Mouse (Mus musculus): ENCODE data around the gene Clcn2. TPM values are rescaled to one million over a fixed set of nuclear protein-coding genes. Genes with fewer than 3 reads are reported as not detected.
A peak's percentile ranks its signal among the peaks of the same experiment; 100 is the strongest.

The Clcn2 gene
- polyA plus RNA-seq, 1 experiment = 77.2 TPM

- peaks cover 21% of the 10 kb centered on the region for H3K4me1 ChIP-seq (ENCODE audit: control insufficient read depth, insufficient read depth, low read length)
- no peaks in the 10 kb centered on the region; the same call in 1 of the 2 replicates for H3K36me3 ChIP-seq (ENCODE audit: control insufficient read depth, insufficient read depth, low read length)
- peak overlapping the region; percentile 44 for H3K27ac ChIP-seq (ENCODE audit: control insufficient read depth, insufficient read depth, low read depth, low read length)
- H3K27me3 ChIP-seq (ENCODE audit: control insufficient read depth, insufficient read depth, low read length) = no peaks in the 10 kb centered on the region
- TF ChIP-seq CTCF (IDR thresholded peaks at IDR 0.05; ENCODE audit: control insufficient read depth, insufficient read depth, insufficient replicate concordance, low read depth, low read length) (no peak), POLR2A (IDR thresholded peaks at IDR 0.05; ENCODE audit: control insufficient read depth, low read depth, low read length) (no peak)
- peak overlapping the region; percentile 55 for H3K4me3 ChIP-seq (ENCODE audit: control insufficient read depth, low read depth, low read length)
Measured at GRCm38 (mm10) chr16:20692241-20692965, 25.1 kb downstream of the Clcn2 start.

DNA sequence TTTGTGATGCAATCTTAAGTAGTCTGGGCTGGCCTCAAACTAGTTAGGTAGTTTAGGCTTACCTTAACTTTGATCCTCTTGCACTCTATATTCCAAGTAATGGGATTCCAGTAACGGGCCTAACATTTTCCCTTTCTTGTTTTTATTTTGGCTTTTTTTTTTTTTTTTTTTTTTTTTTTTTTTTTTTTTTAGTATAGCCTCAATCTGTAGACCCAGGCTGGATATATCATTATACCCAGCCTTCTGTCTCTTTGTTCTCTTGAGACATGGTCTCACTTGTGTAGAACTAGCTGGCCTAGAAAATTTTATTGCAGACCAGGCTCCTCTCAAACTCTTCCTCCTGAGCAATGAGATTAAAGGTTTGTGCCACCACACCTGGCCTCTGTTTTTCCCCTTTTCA lies 25.9 kb downstream of the Clcn2 start:
- Histone ChIP-seq H3K27me3 (ENCODE audit: control insufficient read depth, insufficient read depth, low read length) (no peaks in the 10 kb centered on the region), H3K4me1 (ENCODE audit: control insufficient read depth, insufficient read depth, low read length) (peaks cover 21% of the 10 kb centered on the region), H3K4me3 (ENCODE audit: control insufficient read depth, low read depth, low read length) (no peak overlapping the region), H3K36me3 (ENCODE audit: control insufficient read depth, insufficient read depth, low read length) (peaks cover 1% of the 10 kb centered on the region), H3K27ac (ENCODE audit: control insufficient read depth, insufficient read depth, low read depth, low read length) (no peak overlapping the region; the same call in 1 of the 2 replicates)
- TF ChIP-seq POLR2A (IDR thresholded peaks at IDR 0.05; ENCODE audit: control insufficient read depth, low read depth, low read length) (no peak), CTCF (IDR thresholded peaks at IDR 0.05; ENCODE audit: control insufficient read depth, insufficient read depth, insufficient replicate concordance, low read depth, low read length) (no peak)

DNA sequence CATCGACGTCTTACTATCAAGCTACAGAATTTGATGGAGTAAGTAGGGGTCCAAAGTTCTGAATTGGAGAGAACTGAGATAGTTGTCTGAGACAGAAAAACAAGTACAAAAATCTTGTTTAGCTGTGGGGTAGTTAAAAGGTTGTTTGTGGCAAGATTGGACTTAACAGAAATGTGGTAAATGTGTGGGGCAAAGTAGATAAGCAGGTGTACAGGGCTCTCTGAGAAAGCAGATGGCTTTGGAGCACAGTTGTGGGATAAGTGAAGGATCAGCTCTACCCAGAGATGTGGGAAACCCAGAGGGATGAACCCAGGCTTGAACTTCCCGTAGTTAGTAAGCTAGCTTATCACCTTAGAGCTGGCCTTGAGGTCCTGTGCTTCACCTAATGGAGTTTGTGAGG lies 26.8 kb downstream of the Clcn2 start:
- TF ChIP-seq CTCF (IDR thresholded peaks at IDR 0.05; ENCODE audit: control insufficient read depth, insufficient read depth, insufficient replicate concordance, low read depth, low read length) (no peak), POLR2A (IDR thresholded peaks at IDR 0.05; ENCODE audit: control insufficient read depth, low read depth, low read length) (no peak)
- peaks cover 21% of the 10 kb centered on the region for H3K4me1 ChIP-seq (ENCODE audit: control insufficient read depth, insufficient read depth, low read length)
- no peak overlapping the region for H3K27ac ChIP-seq (ENCODE audit: control insufficient read depth, insufficient read depth, low read depth, low read length)
- no peaks in the 10 kb centered on the region for H3K27me3 ChIP-seq (ENCODE audit: control insufficient read depth, insufficient read depth, low read length)
- peaks cover 3% of the 10 kb centered on the region for H3K36me3 ChIP-seq (ENCODE audit: control insufficient read depth, insufficient read depth, low read length)
- no peak overlapping the region; the same call in 1 of the 2 replicates for H3K4me3 ChIP-seq (ENCODE audit: control insufficient read depth, low read depth, low read length)

DNA sequence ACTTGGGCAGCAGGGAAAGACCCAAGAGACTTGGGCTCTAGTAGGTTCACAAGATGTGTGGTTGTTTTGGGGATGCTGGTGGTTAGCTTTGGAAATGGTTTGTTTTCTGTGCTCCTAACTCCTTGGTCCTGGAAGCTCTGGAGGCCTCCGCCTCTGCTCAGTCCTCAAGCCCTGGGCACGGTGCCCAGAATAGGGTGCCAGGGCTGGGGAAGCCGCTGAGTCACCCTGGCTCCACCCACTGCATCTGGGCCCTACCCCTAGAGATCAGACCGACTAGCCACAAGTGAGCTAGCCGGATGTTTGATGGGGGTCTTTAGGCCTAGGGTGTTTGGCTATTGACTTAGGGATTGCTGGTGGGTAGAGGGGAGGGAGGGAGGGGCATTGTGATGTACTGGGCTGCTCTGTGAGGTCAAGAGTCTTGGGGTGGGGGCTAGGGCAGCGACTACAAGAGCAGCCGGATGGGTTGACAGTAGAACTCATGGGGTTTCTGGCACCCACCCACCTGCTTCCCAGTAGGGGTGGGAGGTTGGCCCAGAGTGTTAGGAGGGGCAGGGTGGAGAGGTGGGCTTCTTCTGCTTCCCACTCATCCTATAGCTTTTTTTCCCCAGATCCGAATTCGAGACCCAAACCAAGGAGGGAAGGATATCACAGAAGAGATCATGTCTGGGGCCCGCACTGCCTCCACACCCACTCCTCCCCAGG lies 39.4 kb downstream of the Clcn2 start:
- Histone ChIP-seq H3K27ac (ENCODE audit: control insufficient read depth, insufficient read depth, low read depth, low read length) (peak overlapping the region; percentile 85), H3K27me3 (ENCODE audit: control insufficient read depth, insufficient read depth, low read length) (no peaks in the 10 kb centered on the region), H3K4me1 (ENCODE audit: control insufficient read depth, insufficient read depth, low read length) (peaks cover 9% of the 10 kb centered on the region), H3K4me3 (ENCODE audit: control insufficient read depth, low read depth, low read length) (peak overlapping the region; percentile 80), H3K36me3 (ENCODE audit: control insufficient read depth, insufficient read depth, low read length) (peaks cover 18% of the 10 kb centered on the region)
- TF ChIP-seq CTCF (IDR thresholded peaks at IDR 0.05; ENCODE audit: control insufficient read depth, insufficient read depth, insufficient replicate concordance, low read depth, low read length) = no peak
- TF ChIP-seq POLR2A (IDR thresholded peaks at IDR 0.05; ENCODE audit: control insufficient read depth, low read depth, low read length) = no peak; the same call in 1 of the 2 replicates

DNA sequence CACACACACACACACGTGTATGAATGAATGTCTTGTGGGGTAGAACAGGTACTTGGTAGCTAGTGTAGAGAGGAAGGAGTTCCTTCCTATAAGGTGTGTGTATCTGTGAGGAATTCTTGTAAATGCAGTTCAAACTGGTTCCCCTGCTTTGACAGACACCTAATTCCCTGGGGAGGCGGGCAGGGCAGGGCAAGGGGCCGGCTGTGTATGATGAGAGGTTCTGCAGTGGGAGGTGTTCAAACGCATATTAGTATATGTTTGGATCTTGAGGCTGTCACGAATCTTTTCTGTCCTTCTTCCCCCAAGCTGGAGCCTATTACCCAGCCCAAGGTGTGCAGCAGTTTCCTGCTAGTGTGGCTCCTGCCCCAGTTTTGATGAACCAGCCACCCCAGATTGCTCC lies 40.2 kb downstream of the Clcn2 start:
- TF ChIP-seq POLR2A (IDR thresholded peaks at IDR 0.05; ENCODE audit: control insufficient read depth, low read depth, low read length) = no peak
- TF ChIP-seq CTCF (IDR thresholded peaks at IDR 0.05; ENCODE audit: control insufficient read depth, insufficient read depth, insufficient replicate concordance, low read depth, low read length) = no peak
- H3K27ac ChIP-seq (ENCODE audit: control insufficient read depth, insufficient read depth, low read depth, low read length) = peak overlapping the region; percentile 85
- H3K4me3 ChIP-seq (ENCODE audit: control insufficient read depth, low read depth, low read length) = peak overlapping the region; percentile 76
- H3K36me3 ChIP-seq (ENCODE audit: control insufficient read depth, insufficient read depth, low read length) = peaks cover 16% of the 10 kb centered on the region
- peaks cover 9% of the 10 kb centered on the region for H3K4me1 ChIP-seq (ENCODE audit: control insufficient read depth, insufficient read depth, low read length)
- no peaks in the 10 kb centered on the region for H3K27me3 ChIP-seq (ENCODE audit: control insufficient read depth, insufficient read depth, low read length)

- Histone ChIP-seq H3K36me3 (ENCODE audit: control insufficient read depth, insufficient read depth, low read length) (peaks cover 16% of the 10 kb centered on the region), H3K4me3 (ENCODE audit: control insufficient read depth, low read depth, low read length) (no peak overlapping the region), H3K27ac (ENCODE audit: control insufficient read depth, insufficient read depth, low read depth, low read length) (no peak overlapping the region), H3K4me1 (ENCODE audit: control insufficient read depth, insufficient read depth, low read length) (peaks cover 9% of the 10 kb centered on the region), H3K27me3 (ENCODE audit: control insufficient read depth, insufficient read depth, low read length) (no peaks in the 10 kb centered on the region)
- TF ChIP-seq POLR2A (IDR thresholded peaks at IDR 0.05; ENCODE audit: control insufficient read depth, low read depth, low read length) = no peak
- TF ChIP-seq CTCF (IDR thresholded peaks at IDR 0.05; ENCODE audit: control insufficient read depth, insufficient read depth, insufficient replicate concordance, low read depth, low read length) = no peak
Measured at GRCm38 (mm10) chr16:20676702-20677101, 40.8 kb downstream of the Clcn2 start.

DNA sequence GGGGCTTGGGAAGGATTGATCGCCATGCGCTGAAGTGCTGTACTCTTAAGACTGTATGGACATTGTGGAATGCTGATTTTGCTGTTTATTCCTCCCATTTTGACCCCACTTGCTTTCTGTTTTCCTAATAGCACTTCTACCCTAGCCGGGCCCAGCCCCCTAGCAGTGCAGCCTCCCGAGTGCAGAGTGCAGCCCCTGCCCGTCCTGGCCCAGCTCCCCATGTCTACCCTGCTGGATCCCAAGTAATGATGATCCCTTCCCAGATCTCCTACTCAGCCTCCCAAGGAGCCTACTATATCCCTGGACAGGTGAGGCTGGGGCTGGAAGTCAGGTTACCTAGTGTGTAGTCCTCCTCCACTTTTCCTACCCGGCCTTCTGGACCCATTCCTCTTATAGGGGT lies 42.3 kb downstream of the Clcn2 start:
- no peaks in the 10 kb centered on the region for H3K27me3 ChIP-seq (ENCODE audit: control insufficient read depth, insufficient read depth, low read length)
- H3K4me1 ChIP-seq (ENCODE audit: control insufficient read depth, insufficient read depth, low read length) = peaks cover 9% of the 10 kb centered on the region
- no peak for TF ChIP-seq CTCF (IDR thresholded peaks at IDR 0.05; ENCODE audit: control insufficient read depth, insufficient read depth, insufficient replicate concordance, low read depth, low read length)
- TF ChIP-seq POLR2A (IDR thresholded peaks at IDR 0.05; ENCODE audit: control insufficient read depth, low read depth, low read length) = no peak
- peaks cover 12% of the 10 kb centered on the region for H3K36me3 ChIP-seq (ENCODE audit: control insufficient read depth, insufficient read depth, low read length)
- no peak overlapping the region for H3K4me3 ChIP-seq (ENCODE audit: control insufficient read depth, low read depth, low read length)
- no peak overlapping the region for H3K27ac ChIP-seq (ENCODE audit: control insufficient read depth, insufficient read depth, low read depth, low read length)
